Mouse (Mus musculus): Measurements from ENCODE around the gene Tbata. TPM values are rescaled to one million over a fixed set of nuclear protein-coding genes. Genes with fewer than 3 reads are reported as not detected.

Tbata gene
- polyA plus RNA-seq, 1 experiment, result not detected

DNA sequence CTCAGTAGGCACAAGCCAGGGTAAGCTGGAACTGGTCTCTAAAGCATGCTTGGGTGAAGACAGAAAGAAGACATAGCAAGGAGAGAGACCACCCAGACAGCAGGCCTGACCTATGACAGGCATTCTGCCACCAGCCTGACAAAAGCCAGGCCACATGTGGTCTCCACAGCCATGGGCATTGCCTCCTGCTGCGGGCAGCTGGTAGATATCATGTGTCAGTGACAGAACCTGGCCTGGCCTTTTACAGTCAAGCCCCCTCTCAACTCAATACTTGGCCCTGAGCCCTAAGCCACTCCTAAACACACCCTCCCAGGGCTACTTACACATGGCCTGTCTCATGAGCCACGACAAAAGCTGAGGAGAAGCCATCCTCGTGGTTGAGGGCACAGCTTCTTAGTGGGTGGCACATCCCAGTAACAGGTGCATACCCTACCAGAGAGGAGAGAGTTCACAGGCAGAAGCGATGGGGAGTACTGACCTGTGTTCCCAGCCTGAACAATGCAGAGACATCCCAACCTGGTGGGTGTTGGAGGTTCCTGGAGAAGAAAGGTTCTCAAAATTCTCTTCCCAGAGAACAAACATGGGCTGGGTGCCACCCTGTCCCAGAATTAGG, 55.1 kb downstream of the Tbata start:
- Histone ChIP-seq H3K27me3 (replicated peaks) (peaks cover 66% of the 10 kb centered on the region), H3K4me1 (no peaks in the 10 kb centered on the region), H3K36me3 (replicated peaks; ENCODE audit: low read length) (no peaks in the 10 kb centered on the region), H3K4me3 (replicated peaks) (no peak overlapping the region), H3K9me3 (no peaks in the 10 kb centered on the region)
- TF ChIP-seq FLI1 (IDR thresholded peaks at IDR 0.05; ENCODE audit: low read length) (no peak), GATA1 (IDR thresholded peaks at IDR 0.05; ENCODE audit: borderline replicate concordance, low read length) (no peak)

- Histone ChIP-seq H3K9me3 (peaks cover 3% of the 10 kb centered on the region; the same call in 1 of the 2 replicates), H3K27me3 (replicated peaks) (peaks cover 54% of the 10 kb centered on the region), H3K36me3 (replicated peaks; ENCODE audit: low read length) (no peaks in the 10 kb centered on the region), H3K4me3 (replicated peaks) (no peak overlapping the region), H3K4me1 (no peaks in the 10 kb centered on the region)
- TF ChIP-seq GATA1 (IDR thresholded peaks at IDR 0.05; ENCODE audit: borderline replicate concordance, low read length), result no peak
Observed at GRCm38 (mm10) chr10:61231756-61232155, 60.0 kb downstream of the Tbata start.

GRCm38 (mm10) chr10:61232858-61233567, 61.3 kb downstream of the Tbata start:
- no peak overlapping the region for H3K4me3 ChIP-seq (replicated peaks)
- no peaks in the 10 kb centered on the region for H3K36me3 ChIP-seq (replicated peaks; ENCODE audit: low read length)
- peaks cover 55% of the 10 kb centered on the region for H3K27me3 ChIP-seq (replicated peaks)
- H3K9me3 ChIP-seq, result peaks cover 5% of the 10 kb centered on the region; the same call in 1 of the 2 replicates
- TF ChIP-seq GATA1 (IDR thresholded peaks at IDR 0.05; ENCODE audit: borderline replicate concordance, low read length) (no peak), FLI1 (IDR thresholded peaks at IDR 0.05; ENCODE audit: low read length) (no peak)
- no peaks in the 10 kb centered on the region for H3K4me1 ChIP-seq

DNA sequence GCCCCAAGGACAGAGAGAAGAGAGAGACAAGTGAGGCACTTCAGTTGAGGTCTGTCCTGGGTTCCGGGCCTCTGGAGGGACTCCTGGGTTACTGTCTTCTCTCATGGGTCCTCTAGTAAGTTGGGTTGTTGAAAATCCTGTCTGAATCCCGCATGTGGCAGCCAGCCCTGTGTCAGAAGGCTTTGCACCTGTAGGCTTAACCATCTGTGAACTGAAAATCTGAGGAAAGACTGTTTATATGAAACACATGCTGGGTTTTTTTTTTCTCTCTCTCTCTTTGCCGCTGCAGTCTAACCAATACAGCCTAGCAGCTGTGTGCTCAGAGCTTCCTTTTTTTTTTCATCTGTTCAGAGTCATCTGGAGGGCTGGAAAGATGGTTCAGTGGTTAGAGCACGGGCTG, 62.6 kb downstream of the Tbata start:
- TF ChIP-seq FLI1 (IDR thresholded peaks at IDR 0.05; ENCODE audit: low read length) (no peak), GATA1 (IDR thresholded peaks at IDR 0.05; ENCODE audit: borderline replicate concordance, low read length) (no peak)
- no peaks in the 10 kb centered on the region for H3K4me1 ChIP-seq
- H3K27me3 ChIP-seq (replicated peaks), result peaks cover 51% of the 10 kb centered on the region
- no peak overlapping the region for H3K4me3 ChIP-seq (replicated peaks)
- peaks cover 13% of the 10 kb centered on the region for H3K9me3 ChIP-seq
- H3K36me3 ChIP-seq (replicated peaks; ENCODE audit: low read length), result no peaks in the 10 kb centered on the region

GRCm38 (mm10) chr10:61235677-61236267, 64.0 kb downstream of the Tbata start:
- Histone ChIP-seq H3K4me3 (replicated peaks) (no peak overlapping the region), H3K4me1 (no peaks in the 10 kb centered on the region), H3K9me3 (peaks cover 13% of the 10 kb centered on the region), H3K36me3 (replicated peaks; ENCODE audit: low read length) (no peaks in the 10 kb centered on the region), H3K27me3 (replicated peaks) (peaks cover 51% of the 10 kb centered on the region)
- no peak for TF ChIP-seq FLI1 (IDR thresholded peaks at IDR 0.05; ENCODE audit: low read length)
- TF ChIP-seq GATA1 (IDR thresholded peaks at IDR 0.05; ENCODE audit: borderline replicate concordance, low read length), result no peak

GRCm38 (mm10) chr10:61236683-61237390, 65.1 kb downstream of the Tbata start:
- no peaks in the 10 kb centered on the region for H3K4me1 ChIP-seq
- peaks cover 56% of the 10 kb centered on the region for H3K27me3 ChIP-seq (replicated peaks)
- H3K9me3 ChIP-seq, result peaks cover 13% of the 10 kb centered on the region
- no peak for TF ChIP-seq GATA1 (IDR thresholded peaks at IDR 0.05; ENCODE audit: borderline replicate concordance, low read length)
- TF ChIP-seq FLI1 (IDR thresholded peaks at IDR 0.05; ENCODE audit: low read length), result no peak
- H3K4me3 ChIP-seq (replicated peaks), result no peak overlapping the region
- H3K36me3 ChIP-seq (replicated peaks; ENCODE audit: low read length), result no peaks in the 10 kb centered on the region

DNA sequence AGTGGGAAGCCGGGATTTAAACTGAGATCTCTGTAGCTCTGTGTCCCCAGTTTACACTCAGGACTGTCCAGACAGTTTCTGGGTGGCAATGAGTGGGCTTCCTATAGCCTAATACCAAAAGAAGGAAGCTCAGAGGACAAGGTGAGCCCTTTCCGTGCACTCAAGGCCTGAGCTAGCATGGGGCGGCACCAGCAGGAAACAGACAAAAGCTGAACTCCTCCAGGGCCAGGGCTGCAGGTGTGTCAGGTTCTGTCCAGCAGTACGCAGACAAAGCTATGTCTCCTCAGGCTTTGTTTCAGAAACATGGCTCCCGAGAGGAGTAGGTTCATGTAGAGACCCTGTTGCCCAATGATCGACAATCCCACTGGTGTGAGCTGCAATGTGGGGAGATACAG, 65.6 kb downstream of the Tbata start:
- Histone ChIP-seq H3K9me3 (peaks cover 13% of the 10 kb centered on the region), H3K36me3 (replicated peaks; ENCODE audit: low read length) (no peaks in the 10 kb centered on the region), H3K27me3 (replicated peaks) (peaks cover 60% of the 10 kb centered on the region), H3K4me3 (replicated peaks) (no peak overlapping the region), H3K4me1 (no peaks in the 10 kb centered on the region)
- no peak for TF ChIP-seq GATA1 (IDR thresholded peaks at IDR 0.05; ENCODE audit: borderline replicate concordance, low read length)

Other genes with a start within 250 kb of the Tbata start
- gene Pcbd1, start 82.6 kb upstream of the Tbata start, polyA plus RNA-seq (2012; ENCODE audit: insufficient read depth, low replicate concordance), result 0.60 TPM in 1 of 2 replicates, not detected in the other
- 3.6 TPM in 1 of 2 replicates, not detected in the other for gene Sgpl1, start 24.3 kb upstream of the Tbata start, polyA plus RNA-seq (2012; ENCODE audit: insufficient read depth, low replicate concordance)
- 0.12 TPM in 1 of 2 replicates, not detected in the other for gene Adamts14, start 101.5 kb downstream of the Tbata start, polyA plus RNA-seq (2012; ENCODE audit: insufficient read depth, low replicate concordance)
- not detected in 2 replicates for gene Prf1, start 125.9 kb downstream of the Tbata start, polyA plus RNA-seq (2012; ENCODE audit: insufficient read depth, low replicate concordance)
- 0.30 TPM in 1 of 2 replicates, not detected in the other for gene Pald1, start 211.6 kb downstream of the Tbata start, polyA plus RNA-seq (2012; ENCODE audit: insufficient read depth, low replicate concordance)
- not detected in 2 replicates for gene Nodal, start 246.0 kb downstream of the Tbata start, polyA plus RNA-seq (2012; ENCODE audit: insufficient read depth, low replicate concordance)

All from megakaryocyte, embryonic 14.5 days (primary cell).